Mouse (Mus musculus) CD4-positive helper T cell, adult 2 months (primary cell): ENCODE measurements around the gene Cyp2j5.
"Not testable (repeated sequence)": the region's sequence is repeated elsewhere in the genome, so short reads cannot be mapped to it uniquely, and the experiment has no call there.

ENCODE experiments used
- DNase-seq: peaks from one replicate; pipeline ENCODE4 v3.0.0-alpha.2; 2012; ENCODE audit warnings: low read depth, missing footprints, low spot score

Cyp2j5 gene

DNA sequence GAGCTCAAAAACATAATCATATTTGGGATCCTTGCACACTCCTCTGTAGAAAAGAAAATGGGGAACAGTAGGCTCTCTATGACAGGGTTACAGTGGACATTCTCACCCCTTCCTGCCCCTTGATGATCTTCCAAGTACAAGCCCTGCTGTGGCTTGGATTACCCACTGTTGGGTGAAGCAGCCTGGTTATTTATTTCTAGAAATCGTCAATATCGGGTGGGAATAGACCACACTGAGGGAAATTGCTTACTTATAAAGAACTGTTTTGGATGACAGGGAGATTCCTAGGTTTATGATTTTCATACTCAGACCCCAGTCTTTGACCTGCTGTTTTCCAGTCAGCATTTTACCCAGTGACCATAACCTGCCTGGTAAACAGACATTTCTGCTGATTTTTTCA lies at the start of gene Cyp2j5:
Cyp2j5 (minus strand) TSS at position 164 of the 400 bp plus-strand sequence.
- no peak for DNase-seq

DNA sequence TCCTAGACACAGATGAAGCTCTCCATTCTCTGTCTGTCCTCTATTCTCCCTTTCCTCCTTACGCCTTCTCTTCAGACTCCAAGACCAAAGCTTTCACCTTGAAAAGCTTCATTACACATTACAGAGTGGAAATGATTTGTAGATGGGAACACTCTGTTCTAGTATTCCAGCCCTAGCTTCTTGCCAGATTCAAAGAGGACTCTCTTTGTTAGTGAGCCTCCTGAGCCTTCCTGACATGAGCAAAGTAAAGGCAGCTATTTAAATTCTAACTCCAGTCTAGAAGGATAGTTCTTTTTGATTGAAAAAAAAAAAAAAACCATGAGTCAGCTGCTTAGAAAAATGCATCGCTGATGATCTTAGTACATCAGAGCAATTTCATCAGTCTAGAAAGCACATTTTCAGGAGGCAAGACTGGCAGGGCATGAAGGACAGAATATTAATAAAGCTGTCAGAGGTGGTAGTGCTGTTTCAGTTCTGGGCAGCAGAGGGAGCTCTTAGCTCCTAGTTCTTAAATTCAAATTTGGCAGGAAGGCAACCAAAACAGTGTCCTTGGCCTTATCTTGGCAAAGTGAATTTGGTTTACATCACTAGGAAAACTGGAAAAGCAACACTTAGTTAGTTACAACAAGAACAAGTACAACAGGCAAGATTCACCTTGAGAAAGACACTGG lies 41.5 kb upstream of the Cyp2j5 start:
- no peak for DNase-seq

DNA sequence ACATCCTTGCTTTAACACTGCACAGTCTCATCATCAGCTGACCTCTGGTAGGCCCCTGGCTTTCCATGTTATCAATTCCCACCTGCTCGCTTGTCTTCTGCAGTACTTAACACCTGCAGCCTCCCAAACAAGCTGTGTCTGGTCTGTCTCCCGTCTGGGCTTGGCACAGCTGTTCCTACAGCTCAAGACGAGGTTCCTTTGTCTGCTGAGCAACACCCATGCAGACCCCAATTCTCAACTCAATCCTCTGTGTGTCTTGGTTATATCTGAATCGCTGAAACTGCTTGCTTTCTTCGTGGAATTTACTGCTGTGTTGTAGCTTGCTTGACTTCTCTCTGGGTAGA lies 34.2 kb upstream of the Cyp2j5 start:
- DNase-seq, result no peak

DNA sequence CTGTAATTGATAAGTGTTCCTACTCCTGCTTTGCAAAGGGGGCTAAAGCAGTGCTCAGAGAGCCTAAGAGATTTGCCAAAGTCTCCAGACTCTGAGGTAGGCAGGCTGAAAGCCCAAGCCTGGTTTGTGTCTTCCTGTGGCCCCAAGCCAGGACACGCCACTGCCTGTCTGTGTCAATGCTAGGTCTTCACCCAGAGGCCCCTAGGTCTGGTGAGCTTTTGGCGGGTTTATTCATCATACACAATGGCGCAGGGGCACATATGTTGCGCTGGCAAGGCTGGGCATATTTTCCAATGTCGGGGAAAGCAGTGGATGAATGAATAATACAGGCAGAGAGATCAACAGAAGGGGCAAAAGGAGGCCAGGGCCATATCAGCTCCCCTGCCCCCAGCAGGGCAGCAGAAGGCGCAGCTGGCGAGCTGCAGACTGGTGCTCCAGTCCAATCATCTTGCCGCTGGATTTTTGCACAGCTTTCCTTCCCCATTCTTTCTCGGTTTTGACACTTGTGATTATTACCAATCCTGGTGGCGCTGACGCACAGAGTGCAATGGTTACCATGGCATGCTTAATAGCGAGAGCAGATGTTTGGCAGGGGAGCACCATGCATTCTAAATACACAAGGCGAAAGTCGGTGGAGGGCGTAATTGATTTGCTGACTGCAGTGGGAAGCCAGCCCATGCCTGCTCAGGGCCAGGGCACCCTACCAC lies 33.7 kb upstream of the Cyp2j5 start:
- DNase-seq, result no peak

DNA sequence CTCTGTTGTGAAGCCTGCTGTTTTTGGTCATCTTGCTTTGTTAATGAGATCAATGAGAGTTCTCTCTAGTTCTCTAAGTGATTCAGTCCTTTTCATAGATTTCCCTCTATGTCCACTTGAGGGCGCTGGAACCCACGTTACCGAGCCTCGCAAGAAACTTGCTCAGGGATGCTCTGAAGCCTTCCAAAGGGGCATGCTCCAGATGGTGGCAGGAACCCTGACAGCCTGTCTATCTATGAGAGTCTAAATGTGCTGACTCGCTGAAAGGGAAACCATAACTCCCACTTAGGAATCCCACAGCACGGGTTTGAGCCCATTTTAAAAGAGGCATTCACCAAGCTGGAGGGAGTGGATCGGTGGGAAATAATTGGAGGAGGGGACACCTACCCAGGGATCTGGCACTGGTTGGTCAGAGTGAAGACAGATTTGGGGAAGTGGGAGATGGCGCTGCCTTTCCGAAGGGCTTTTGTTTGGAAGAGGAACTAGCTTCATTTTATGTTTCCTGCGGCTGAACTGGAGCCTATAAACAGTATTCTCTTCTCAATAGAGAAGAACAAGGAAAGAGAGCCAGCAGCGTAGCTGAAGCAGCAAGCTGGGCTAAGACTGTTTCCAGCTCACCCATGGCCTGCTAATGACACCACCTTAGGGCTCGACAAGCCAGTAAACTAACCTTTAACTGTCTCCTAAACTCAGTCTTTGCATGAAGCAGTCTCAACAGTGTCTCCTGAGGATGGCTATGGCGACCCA lies 32.8 kb upstream of the Cyp2j5 start:
- no peak for DNase-seq

DNA sequence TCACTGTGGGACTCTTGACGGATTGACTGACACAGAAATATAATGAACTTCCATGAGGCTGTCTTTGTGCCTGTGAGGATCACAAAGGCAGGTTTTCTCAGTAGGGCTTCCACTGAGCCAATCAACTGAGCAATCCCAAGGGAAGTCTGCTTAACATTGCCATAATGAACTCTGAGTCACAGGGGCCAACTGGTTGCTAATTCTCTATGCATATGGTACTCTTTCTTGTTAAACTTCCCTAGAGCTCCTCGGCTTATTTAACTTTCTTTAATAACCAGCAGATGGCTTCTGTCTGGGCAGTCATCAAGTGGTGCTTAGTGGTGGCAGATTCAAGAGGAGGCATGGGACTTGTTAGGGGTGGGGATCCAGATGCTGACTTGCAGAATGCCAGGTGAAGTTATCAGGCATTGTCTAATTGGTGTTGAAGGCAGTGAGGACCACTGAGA lies 23.4 kb upstream of the Cyp2j5 start:
- no peak for DNase-seq

DNA sequence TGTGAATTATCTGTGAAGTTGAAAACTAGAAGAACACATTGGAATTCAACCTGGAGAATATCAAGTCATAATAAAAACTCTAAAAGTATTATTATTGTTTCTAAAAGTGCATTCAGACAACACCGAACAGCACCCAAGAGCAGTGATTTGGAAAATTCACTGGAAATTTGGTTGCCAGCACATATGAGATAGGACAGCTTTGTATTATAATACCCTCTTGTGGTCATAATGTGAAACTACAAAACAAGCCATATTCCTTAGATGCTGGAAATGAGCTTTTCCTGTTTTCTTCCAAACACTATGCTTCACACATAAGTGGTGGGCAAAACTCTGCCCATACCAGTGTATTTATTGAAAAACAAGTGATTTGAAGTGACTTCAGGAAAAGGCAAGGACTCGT lies 19.5 kb upstream of the Cyp2j5 start:
- no peak for DNase-seq

DNA sequence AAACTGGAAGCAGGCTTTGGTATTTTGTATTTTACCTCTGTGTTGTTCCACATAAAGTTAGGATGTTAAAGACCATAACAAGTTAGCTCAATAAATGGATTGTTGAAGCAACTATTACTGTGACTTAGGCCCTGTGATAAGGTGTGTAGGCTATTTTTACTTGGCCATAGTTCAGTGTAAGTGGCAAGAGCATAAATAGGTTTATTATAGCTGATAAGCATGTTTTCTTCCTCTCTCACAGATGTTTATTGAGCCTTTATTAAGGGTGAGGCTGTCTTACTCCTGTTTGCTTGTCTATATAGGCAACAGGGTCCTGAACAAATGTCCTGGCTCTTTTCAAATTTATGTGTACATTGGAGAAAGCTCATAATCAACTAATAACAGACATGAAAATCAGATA lies 17.0 kb upstream of the Cyp2j5 start:
- no peak for DNase-seq

DNA sequence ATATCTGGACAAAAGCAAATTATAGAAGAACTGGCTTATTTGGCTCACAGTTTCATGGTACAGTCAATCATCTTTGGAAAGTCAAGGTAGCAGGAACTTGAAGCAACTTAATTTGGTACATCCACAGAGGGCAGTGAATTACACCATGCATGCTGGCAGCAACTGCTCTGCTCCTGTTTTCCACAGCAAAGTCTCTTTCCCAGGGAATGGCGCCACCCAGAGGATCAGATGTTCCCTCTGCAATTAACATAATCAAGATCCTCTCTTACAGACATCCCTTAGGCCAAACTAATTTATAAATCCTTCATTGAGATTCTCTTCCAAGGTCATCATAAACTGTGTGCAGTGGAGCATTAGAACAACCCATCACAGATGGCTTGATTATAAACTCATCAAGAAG lies 16.3 kb upstream of the Cyp2j5 start:
- DNase-seq, result no peak

DNA sequence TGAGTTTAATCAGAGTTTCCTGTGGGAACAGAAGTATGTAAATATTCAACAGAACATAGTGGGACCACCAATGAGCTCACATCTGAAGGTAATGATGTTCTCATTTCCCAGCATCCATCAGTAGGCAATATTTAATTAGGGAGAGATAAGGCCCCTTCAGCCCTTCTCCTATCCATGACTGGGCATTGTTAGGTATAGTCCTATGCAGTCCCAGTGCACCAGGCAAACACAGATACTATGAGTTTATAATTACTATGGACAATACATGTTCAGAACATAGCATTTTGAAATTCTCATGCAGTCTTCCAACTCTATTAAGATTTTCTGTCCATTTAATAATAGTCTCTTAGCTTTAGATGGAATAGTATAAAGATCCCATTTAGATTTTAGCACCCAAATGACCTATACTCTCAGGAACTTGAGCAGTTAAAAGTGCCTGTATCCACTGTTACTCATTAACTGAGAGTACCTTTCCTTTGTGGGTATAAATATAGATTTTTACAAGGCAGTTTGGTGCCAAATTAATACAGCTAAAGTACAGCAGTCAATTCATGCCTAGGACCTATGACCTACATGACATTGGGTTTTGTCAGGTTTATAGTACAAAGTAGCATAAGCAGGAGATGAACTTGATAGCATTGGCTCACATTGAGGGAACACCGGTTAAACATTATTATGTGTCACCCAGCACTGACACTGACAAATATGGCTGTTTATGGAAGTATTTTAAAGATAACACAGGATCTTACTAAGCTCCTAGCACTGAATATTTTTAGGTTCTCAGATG lies 907 bp upstream of the Cyp2j5 start:
- no peak for DNase-seq

DNA sequence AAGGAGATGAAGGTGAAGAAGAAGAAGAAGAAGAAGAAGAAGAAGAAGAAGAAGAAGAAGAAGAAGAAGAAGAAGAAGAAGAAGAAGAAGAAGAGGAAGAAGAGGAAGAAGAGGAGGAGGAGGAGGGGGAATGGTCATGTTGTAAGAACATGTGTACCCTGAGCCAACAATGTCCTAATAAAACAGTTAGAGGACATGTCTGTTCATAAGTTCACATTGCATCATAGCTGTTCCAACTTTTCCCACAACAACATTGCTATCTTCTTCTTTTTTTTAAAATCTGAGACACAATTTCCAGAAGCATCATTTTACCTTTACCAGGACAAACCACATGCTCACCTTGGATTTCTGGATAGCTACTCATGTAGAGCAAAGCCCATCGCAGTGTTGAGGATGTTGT lies 28.5 kb downstream of the Cyp2j5 start:
- no peak for DNase-seq

DNA sequence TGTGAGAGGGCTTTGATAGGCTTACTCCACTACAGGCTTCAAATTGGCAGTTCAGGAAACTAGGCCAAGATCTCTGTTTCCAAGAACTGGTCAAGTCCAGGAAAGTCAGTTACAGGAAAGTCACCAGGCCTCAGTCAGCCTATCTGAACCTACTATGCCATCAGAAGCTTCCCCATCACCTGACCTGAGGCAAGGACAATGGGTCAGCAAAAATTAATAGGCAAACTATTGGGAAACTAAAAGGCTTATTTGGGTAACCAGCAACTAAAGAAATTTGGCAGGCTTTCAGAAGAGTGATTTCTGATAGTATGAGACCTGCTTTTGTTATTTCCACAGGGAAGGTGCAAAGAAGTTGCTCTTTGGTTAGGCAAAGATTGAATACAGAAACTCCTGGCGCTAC lies 41.5 kb downstream of the Cyp2j5 start:
- DNase-seq, result no peak

DNA sequence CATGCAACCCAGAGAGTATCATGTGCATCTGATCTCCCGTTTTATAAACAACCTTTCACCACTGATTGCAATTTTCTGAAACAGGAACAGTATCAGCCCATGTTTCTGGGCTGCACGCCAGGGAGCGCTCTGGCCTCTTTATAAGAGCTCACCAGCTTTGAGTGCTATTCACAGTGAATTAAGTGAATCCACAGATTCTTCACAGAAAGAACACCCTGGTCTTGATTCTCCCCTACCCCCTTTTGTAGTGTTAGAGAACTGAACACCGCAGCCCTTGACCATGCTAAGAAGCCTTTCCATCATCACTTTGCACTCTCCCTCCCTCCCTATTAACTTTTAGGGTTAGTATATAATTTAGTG lies 72.2 kb downstream of the Cyp2j5 start:
- DNase-seq, result no peak

DNA sequence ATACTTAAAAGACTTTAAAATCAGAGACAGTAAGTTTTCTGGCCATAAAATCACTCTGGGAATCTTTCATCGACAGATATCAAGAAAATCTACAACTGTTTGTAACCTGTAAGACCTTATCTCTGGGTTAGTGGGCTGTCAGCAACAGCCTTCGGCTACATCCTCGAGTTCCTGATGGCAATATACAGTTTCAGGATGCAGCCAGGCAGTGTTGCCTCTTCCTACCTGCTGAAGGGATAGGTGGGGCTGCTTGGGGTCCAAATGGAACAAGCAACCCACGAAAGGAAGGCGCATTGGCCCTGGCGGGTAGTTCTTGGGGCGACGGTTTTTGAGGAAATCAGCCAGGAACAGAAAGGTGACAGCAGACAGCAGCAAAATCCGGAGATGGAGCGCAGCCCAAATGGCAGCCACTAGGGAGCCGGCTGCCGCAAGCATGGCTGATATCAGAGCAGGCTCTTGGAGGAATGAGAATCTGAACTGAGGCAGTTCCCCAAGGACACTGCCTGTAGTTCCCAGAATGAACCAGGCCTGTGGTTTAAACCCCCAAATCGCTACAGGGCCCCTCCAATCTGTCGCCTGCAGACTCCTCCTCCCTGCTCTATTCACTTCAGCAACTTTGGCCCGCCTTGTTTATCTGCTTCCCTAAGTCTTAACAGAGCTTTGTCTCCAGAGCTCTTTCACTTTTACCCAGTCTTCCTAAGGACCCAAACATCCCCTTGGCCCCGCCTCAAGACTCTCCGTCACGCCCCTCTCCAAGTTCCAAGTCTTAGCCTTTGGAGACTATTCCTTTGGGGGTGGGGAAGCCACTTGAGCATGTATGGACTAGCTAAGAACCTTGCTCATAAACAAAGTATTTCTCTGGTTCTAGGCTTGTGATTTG lies 72.8 kb downstream of the Cyp2j5 start, which contains the start of gene Cyp2j9:
Cyp2j9 (minus strand) TSS at position 668 of the 880 bp plus-strand sequence.
- DNase-seq, result no peak

DNA sequence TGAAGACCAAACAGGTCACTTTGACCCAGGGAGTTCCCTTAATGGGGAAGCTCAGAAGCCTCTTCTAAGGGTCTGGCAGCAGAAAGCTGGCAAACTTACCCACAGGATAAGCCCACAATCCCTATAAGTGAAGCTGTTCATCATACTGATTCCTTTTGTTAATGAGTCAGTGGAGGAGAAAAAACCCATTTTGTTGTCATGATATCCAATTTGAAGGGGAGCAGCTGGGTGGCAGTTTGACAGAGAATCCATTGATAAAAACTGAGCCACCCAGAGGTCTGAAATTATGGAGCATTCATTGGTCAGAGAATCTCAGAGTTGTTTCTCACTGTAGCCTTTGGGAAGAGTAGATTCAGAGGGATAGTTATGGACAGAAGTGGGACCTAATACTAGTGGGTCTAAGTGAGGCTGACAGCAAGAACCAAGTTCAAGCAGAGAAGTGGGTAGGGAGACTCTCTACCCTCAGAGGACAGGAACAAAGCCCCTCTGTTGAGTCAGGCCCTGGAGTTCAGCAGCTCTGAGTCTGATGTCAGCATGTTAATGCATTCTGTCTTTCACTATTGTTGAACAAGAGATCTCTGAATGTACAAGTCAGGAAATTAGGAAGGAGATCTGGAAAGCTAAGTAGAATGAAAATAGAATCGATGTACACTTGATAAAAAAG lies 82.4 kb downstream of the Cyp2j5 start:
- DNase-seq, result no peak

DNA sequence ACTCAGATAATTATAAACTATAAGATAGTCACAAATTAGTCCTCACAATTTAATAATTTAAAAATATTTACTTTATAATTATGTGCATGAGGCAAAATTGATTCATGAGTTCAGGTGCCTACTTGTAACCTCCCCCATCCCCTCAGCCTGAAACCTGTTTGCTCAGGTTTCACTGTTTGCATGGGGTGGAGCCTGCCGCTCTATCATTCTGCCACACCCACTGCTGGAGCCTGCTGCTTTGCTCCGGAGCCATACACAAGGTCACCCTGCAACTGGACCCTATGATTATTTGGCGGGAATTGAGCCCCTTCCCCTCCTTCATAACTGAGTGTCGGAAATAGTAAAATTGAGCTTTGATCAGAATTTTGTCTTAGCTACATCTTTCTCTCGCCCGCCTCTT lies 83.6 kb downstream of the Cyp2j5 start:
- DNase-seq, result not testable (repeated sequence)
